Mouse (Mus musculus): ENCODE measurements around the gene Gucy2e.

The Gucy2e gene

GRCm38 (mm10) chr11:69174722-69175121 lies 62.1 kb downstream of the Gucy2e start:
- no peak for DNase-seq (ENCODE audit: low read depth, low spot score)

- no peak for DNase-seq (ENCODE audit: low read depth, low spot score)
These were observed 64.2 kb downstream of the Gucy2e start for GRCm38 (mm10) chr11:69172606-69173005.

- DNase-seq (ENCODE audit: low read depth, low spot score): peak; percentile 60
These were observed 65.2 kb downstream of the Gucy2e start for GRCm38 (mm10) chr11:69171626-69172025.

GRCm38 (mm10) chr11:69169313-69169712 lies 67.5 kb downstream of the Gucy2e start:
- DNase-seq (ENCODE audit: low read depth, low spot score): no peak

Data from forelimb bud, embryonic 11.5 days (tissue).